Mouse (Mus musculus): ENCODE data around the gene Ppil4. TPM values are rescaled to one million over a fixed set of nuclear protein-coding genes. Genes with fewer than 3 reads are reported as not detected.

Gene Ppil4
- polyA plus RNA-seq, 1 experiment = 42.7 TPM

DNA sequence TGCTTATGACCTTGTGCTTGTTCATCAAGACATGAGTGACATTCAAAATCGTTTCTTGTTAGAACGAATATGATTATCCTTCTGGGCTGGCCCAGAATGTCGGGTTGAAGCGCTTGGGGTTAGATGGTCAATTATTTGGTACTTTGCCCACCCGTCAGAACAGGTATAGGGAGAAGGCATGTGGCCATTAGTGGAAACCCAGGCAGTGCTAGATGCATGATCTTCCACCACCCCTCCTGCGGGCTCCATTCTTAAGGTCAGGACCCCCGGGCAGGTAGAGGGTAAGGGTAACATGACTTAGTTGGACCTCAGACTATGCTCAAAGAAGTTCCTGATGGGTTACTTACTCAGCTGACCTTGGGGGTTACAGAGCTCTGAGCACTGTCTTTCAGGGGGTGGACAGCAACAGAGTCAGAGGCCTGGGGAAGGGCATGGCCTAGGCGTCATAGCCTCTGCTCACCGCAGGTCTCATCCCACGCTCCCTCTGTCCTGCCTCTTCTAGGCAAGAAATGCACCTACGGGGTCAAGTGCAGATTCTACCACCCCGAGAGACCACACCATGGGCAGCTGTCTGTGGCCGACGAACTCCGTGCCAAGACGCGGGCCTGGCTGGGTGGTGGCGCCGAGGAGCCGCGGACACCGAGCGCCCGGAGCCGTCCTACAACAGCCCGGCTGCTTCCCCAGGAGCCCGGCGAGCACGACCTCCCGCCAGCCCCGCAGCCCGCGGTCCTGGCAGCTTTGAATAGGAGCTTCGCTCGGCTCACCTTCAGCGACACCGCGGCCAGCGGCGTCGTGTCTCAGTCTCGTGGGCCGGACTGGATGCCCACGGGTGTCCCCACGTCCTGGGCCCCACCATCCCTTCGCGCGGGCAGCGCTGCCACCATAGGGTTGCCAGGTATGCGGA, 74.3 kb downstream of the Ppil4 start:
- Histone ChIP-seq H3K4me1 (ENCODE audit: control insufficient read depth, insufficient read depth, low read length) (no peaks in the 10 kb centered on the region), H3K9me3 (replicated peaks; ENCODE audit: control insufficient read depth, insufficient read depth, low read length, poor library complexity, severe bottlenecking) (no peaks in the 10 kb centered on the region), H3K27ac (ENCODE audit: insufficient read depth, low read length) (no peak overlapping the region), H3K27me3 (ENCODE audit: control insufficient read depth, insufficient read depth, low read length, poor library complexity, severe bottlenecking) (no peaks in the 10 kb centered on the region), H3K36me3 (ENCODE audit: control insufficient read depth, insufficient read depth, low read length, poor library complexity, severe bottlenecking) (no peaks in the 10 kb centered on the region), H3K4me3 (ENCODE audit: low read depth, low read length) (peak overlapping the region; percentile 22), H3K9ac (ENCODE audit: low read depth, poor library complexity, severe bottlenecking) (peak overlapping the region; percentile 17; the same call in 1 of the 2 replicates)
- TF ChIP-seq CTCF (IDR thresholded peaks at IDR 0.05; ENCODE audit: low read depth, low read length) (no peak), POLR2A (IDR thresholded peaks at IDR 0.05; ENCODE audit: insufficient read depth, low read length) (no peak), EP300 (IDR thresholded peaks at IDR 0.05; ENCODE audit: insufficient read depth, low read depth, low read length) (no peak)

- no peaks in the 10 kb centered on the region for H3K9me3 ChIP-seq (replicated peaks; ENCODE audit: control insufficient read depth, insufficient read depth, low read length, poor library complexity, severe bottlenecking)
- no peaks in the 10 kb centered on the region for H3K27me3 ChIP-seq (ENCODE audit: control insufficient read depth, insufficient read depth, low read length, poor library complexity, severe bottlenecking)
- TF ChIP-seq CTCF (IDR thresholded peaks at IDR 0.05; ENCODE audit: low read depth, low read length) (no peak), POLR2A (IDR thresholded peaks at IDR 0.05; ENCODE audit: insufficient read depth, low read length) (no peak), EP300 (IDR thresholded peaks at IDR 0.05; ENCODE audit: insufficient read depth, low read depth, low read length) (no peak)
- H3K27ac ChIP-seq (ENCODE audit: insufficient read depth, low read length) = no peak overlapping the region
- peak overlapping the region; percentile 17; the same call in 1 of the 2 replicates for H3K9ac ChIP-seq (ENCODE audit: low read depth, poor library complexity, severe bottlenecking)
- H3K36me3 ChIP-seq (ENCODE audit: control insufficient read depth, insufficient read depth, low read length, poor library complexity, severe bottlenecking) = no peaks in the 10 kb centered on the region
- no peaks in the 10 kb centered on the region for H3K4me1 ChIP-seq (ENCODE audit: control insufficient read depth, insufficient read depth, low read length)
- peak overlapping the region; percentile 22 for H3K4me3 ChIP-seq (ENCODE audit: low read depth, low read length)
Observed at GRCm38 (mm10) chr10:7867666-7868030, 75.0 kb downstream of the Ppil4 start.

DNA sequence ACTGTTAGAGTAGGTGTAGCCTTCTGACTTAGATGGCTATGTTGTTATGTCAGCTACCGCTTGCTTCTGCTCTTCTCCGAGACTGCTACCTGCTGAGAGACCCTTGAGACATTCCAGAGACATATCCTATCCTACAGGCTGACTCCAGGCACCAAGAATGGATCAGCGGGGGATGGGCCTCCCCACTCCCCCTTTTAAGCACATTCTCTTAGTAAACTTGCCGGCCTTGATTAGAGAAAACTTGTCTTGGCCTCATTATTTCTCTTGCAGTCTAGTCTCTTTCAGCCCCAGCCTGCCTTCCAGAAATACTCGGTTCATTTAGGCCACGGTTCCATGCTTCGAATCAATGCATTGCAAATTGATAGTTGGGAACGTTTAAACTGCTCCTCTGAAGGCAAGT, 77.1 kb downstream of the Ppil4 start:
- Histone ChIP-seq H3K27me3 (ENCODE audit: control insufficient read depth, insufficient read depth, low read length, poor library complexity, severe bottlenecking) (no peaks in the 10 kb centered on the region), H3K27ac (ENCODE audit: insufficient read depth, low read length) (no peak overlapping the region), H3K4me1 (ENCODE audit: control insufficient read depth, insufficient read depth, low read length) (no peaks in the 10 kb centered on the region), H3K9me3 (replicated peaks; ENCODE audit: control insufficient read depth, insufficient read depth, low read length, poor library complexity, severe bottlenecking) (0 out of 2 replicates have a peak, but pooled peaks cover 3% of the 10 kb centered on the region), H3K36me3 (ENCODE audit: control insufficient read depth, insufficient read depth, low read length, poor library complexity, severe bottlenecking) (no peaks in the 10 kb centered on the region), H3K4me3 (ENCODE audit: low read depth, low read length) (no peak overlapping the region), H3K9ac (ENCODE audit: low read depth, poor library complexity, severe bottlenecking) (no peak overlapping the region)
- TF ChIP-seq CTCF (IDR thresholded peaks at IDR 0.05; ENCODE audit: low read depth, low read length) (no peak), EP300 (IDR thresholded peaks at IDR 0.05; ENCODE audit: insufficient read depth, low read depth, low read length) (no peak), POLR2A (IDR thresholded peaks at IDR 0.05; ENCODE audit: insufficient read depth, low read length) (no peak)

- H3K4me3 ChIP-seq (ENCODE audit: low read depth, low read length) = no peak overlapping the region
- H3K27ac ChIP-seq (ENCODE audit: insufficient read depth, low read length) = no peak overlapping the region
- TF ChIP-seq CTCF (IDR thresholded peaks at IDR 0.05; ENCODE audit: low read depth, low read length) (peak; percentile 57), POLR2A (IDR thresholded peaks at IDR 0.05; ENCODE audit: insufficient read depth, low read length) (no peak), EP300 (IDR thresholded peaks at IDR 0.05; ENCODE audit: insufficient read depth, low read depth, low read length) (no peak)
- H3K9ac ChIP-seq (ENCODE audit: low read depth, poor library complexity, severe bottlenecking) = no peak overlapping the region
- no peaks in the 10 kb centered on the region for H3K36me3 ChIP-seq (ENCODE audit: control insufficient read depth, insufficient read depth, low read length, poor library complexity, severe bottlenecking)
- H3K9me3 ChIP-seq (replicated peaks; ENCODE audit: control insufficient read depth, insufficient read depth, low read length, poor library complexity, severe bottlenecking) = 0 out of 2 replicates have a peak, but pooled peaks cover 3% of the 10 kb centered on the region
- no peaks in the 10 kb centered on the region for H3K27me3 ChIP-seq (ENCODE audit: control insufficient read depth, insufficient read depth, low read length, poor library complexity, severe bottlenecking)
- no peaks in the 10 kb centered on the region for H3K4me1 ChIP-seq (ENCODE audit: control insufficient read depth, insufficient read depth, low read length)
Observed at GRCm38 (mm10) chr10:7870571-7871315, 78.1 kb downstream of the Ppil4 start.

- no peaks in the 10 kb centered on the region for H3K4me1 ChIP-seq (ENCODE audit: control insufficient read depth, insufficient read depth, low read length)
- TF ChIP-seq CTCF (IDR thresholded peaks at IDR 0.05; ENCODE audit: low read depth, low read length) (no peak), EP300 (IDR thresholded peaks at IDR 0.05; ENCODE audit: insufficient read depth, low read depth, low read length) (no peak), POLR2A (IDR thresholded peaks at IDR 0.05; ENCODE audit: insufficient read depth, low read length) (no peak)
- H3K27ac ChIP-seq (ENCODE audit: insufficient read depth, low read length) = no peak overlapping the region
- no peaks in the 10 kb centered on the region for H3K27me3 ChIP-seq (ENCODE audit: control insufficient read depth, insufficient read depth, low read length, poor library complexity, severe bottlenecking)
- H3K36me3 ChIP-seq (ENCODE audit: control insufficient read depth, insufficient read depth, low read length, poor library complexity, severe bottlenecking) = no peaks in the 10 kb centered on the region
- no peak overlapping the region for H3K4me3 ChIP-seq (ENCODE audit: low read depth, low read length)
- no peak overlapping the region for H3K9ac ChIP-seq (ENCODE audit: low read depth, poor library complexity, severe bottlenecking)
- H3K9me3 ChIP-seq (replicated peaks; ENCODE audit: control insufficient read depth, insufficient read depth, low read length, poor library complexity, severe bottlenecking) = 0 out of 2 replicates have a peak, but pooled peaks cover 3% of the 10 kb centered on the region
Observed at GRCm38 (mm10) chr10:7871381-7872020, 78.8 kb downstream of the Ppil4 start.

Other genes starting within 250 kb of the Ppil4 start
- 31.2 and 37.4 TPM in 2 replicates for gene Lrp11, start 203.1 kb upstream of the Ppil4 start, polyA plus RNA-seq (2011; ENCODE audit: insufficient read depth, insufficient read length, low read depth, missing spikeins)
- 92.5 and 99.6 TPM in 2 replicates for gene Nup43, start 125.4 kb upstream of the Ppil4 start, polyA plus RNA-seq (2011; ENCODE audit: insufficient read depth, insufficient read length, low read depth, missing spikeins)
- gene Pcmt1, start 111.8 kb upstream of the Ppil4 start, polyA plus RNA-seq (2011; ENCODE audit: insufficient read depth, insufficient read length, low read depth, missing spikeins) = 72.8 and 73.9 TPM in 2 replicates
- 18.9 and 22.0 TPM in 2 replicates for gene Lats1, start 111.7 kb upstream of the Ppil4 start, polyA plus RNA-seq (2011; ENCODE audit: insufficient read depth, insufficient read length, low read depth, missing spikeins)
- gene Katna1, start 66.9 kb upstream of the Ppil4 start, polyA plus RNA-seq (2011; ENCODE audit: insufficient read depth, insufficient read length, low read depth, missing spikeins) = 58.4 and 59.1 TPM in 2 replicates
- 33.6 and 39.9 TPM in 2 replicates for gene Ginm1, start 67 bp upstream of the Ppil4 start, polyA plus RNA-seq (2011; ENCODE audit: insufficient read depth, insufficient read length, low read depth, missing spikeins)
- gene Zc3h12d, start 39.6 kb downstream of the Ppil4 start, polyA plus RNA-seq (2011; ENCODE audit: insufficient read depth, insufficient read length, low read depth, missing spikeins) = not detected in 2 replicates
- gene Tab2, start 163.3 kb downstream of the Ppil4 start, polyA plus RNA-seq (2011; ENCODE audit: insufficient read depth, insufficient read length, low read depth, missing spikeins) = 101 and 102 TPM in 2 replicates

Data from ES-Bruce4 (cell line).